Mouse (Mus musculus) heart, adult 2 months (tissue): ENCODE measurements around the gene Ermard.

Source experiments
- CTCF ChIP-seq: fragments of 200-600 bp; IDR thresholded peaks from 2 replicates; pipeline ENCODE4 v1.8.1; 2022; ENCODE audit warnings: antibody characterized with exemption, mild to moderate bottlenecking, moderate library complexity
- POLR2A ChIP-seq: fragments of 200-500 bp; IDR thresholded peaks from 2 replicates; pipeline ENCODE4 v1.6.1; 2011; ENCODE audit warnings: mild to moderate bottlenecking, low read depth, low read length, control low read depth; ENCODE audit not compliant: insufficient read depth

- TF ChIP-seq CTCF = no peak
- TF ChIP-seq POLR2A = no peak
These were observed 17.2 kb downstream of the Ermard start for GRCm38 (mm10) chr17:15058161-15058591.
